Mouse (Mus musculus) left cerebral cortex, postnatal 4 days (tissue): Measurements from ENCODE around the gene Tstd2. TPM values are rescaled to one million over a fixed set of nuclear protein-coding genes. Genes with fewer than 3 reads are reported as not detected.

ENCODE experiments used
- DNase-seq: peaks from one replicate; pipeline ENCODE4 v3.0.0-alpha.2; 2022
- intact Hi-C: fragments of 180-260 bp; cut with DNase I; formaldehyde crosslinking; loops from one replicate; pipeline ENCODE4 v1.15.1; 2025
- total RNA-seq, 2 experiments: library from RNA; stranded (reverse); gene quantifications; 2 replicates each; pipeline ENCODE4 v1.2.3; 2021

Gene Tstd2
- total RNA-seq = 10 to 100 TPM; 20.0 to 22.3 TPM

- peak; percentile 92 for DNase-seq
- intact Hi-C loops = no loop called here
These were observed at the start of gene Tstd2, which contains the start of gene Ncbp1 for GRCm38 (mm10) chr4:46138287-46139222. Gene Tstd2 (minus strand): TSS chr4:46138694. Gene Ncbp1 (plus strand): TSS chr4:46138613.

- intact Hi-C loops = no loop called here
- no peak for DNase-seq
These were observed 48.0 kb upstream of the Tstd2 start for GRCm38 (mm10) chr4:46186466-46186865.

- intact Hi-C loops = no loop called here
- DNase-seq = no peak
These were observed 47.4 kb upstream of the Tstd2 start for GRCm38 (mm10) chr4:46185890-46186289.

GRCm38 (mm10) chr4:46185423-46185822 is 46.9 kb upstream of the Tstd2 start:
- intact Hi-C loops = no loop called here
- no peak for DNase-seq

GRCm38 (mm10) chr4:46182181-46182580 is 43.7 kb upstream of the Tstd2 start:
- intact Hi-C loops = no loop called here

GRCm38 (mm10) chr4:46181168-46181567 is 42.7 kb upstream of the Tstd2 start:
- intact Hi-C loops = no loop called here

More at GRCm38 (mm10) chr4:46182181-46182580, 43.7 kb upstream of the Tstd2 start:
- DNase-seq = no peak

GRCm38 (mm10) chr4:46177496-46177895 is 39.0 kb upstream of the Tstd2 start:
- no peak for DNase-seq
- intact Hi-C loops = no loop called here

More at GRCm38 (mm10) chr4:46181168-46181567, 42.7 kb upstream of the Tstd2 start:
- no peak for DNase-seq

GRCm38 (mm10) chr4:46177018-46177417 is 38.5 kb upstream of the Tstd2 start:
- intact Hi-C loops = no loop called here
- no peak for DNase-seq

GRCm38 (mm10) chr4:46176313-46176712 is 37.8 kb upstream of the Tstd2 start:
- intact Hi-C loops = no loop called here
- no peak for DNase-seq

GRCm38 (mm10) chr4:46171761-46172160 is 33.3 kb upstream of the Tstd2 start:
- intact Hi-C loops = no loop called here
- DNase-seq = no peak

- intact Hi-C loops = no loop called here
- DNase-seq = no peak
These were observed 27.3 kb upstream of the Tstd2 start for GRCm38 (mm10) chr4:46165831-46166230.

- intact Hi-C loops = no loop called here
- no peak for DNase-seq
These were observed 25.5 kb upstream of the Tstd2 start for GRCm38 (mm10) chr4:46164027-46164426.

- intact Hi-C loops = no loop called here
- DNase-seq = no peak
These were observed 13.5 kb upstream of the Tstd2 start for GRCm38 (mm10) chr4:46151903-46152544.

GRCm38 (mm10) chr4:46146881-46147280 is 8.4 kb upstream of the Tstd2 start:
- no peak for DNase-seq
- intact Hi-C loops = no loop called here

- intact Hi-C loops = no loop called here
- no peak for DNase-seq
These were observed 5.8 kb upstream of the Tstd2 start for GRCm38 (mm10) chr4:46144323-46144722.

GRCm38 (mm10) chr4:46137629-46138286 is 736 bp downstream of the Tstd2 start:
- no peak for DNase-seq
- intact Hi-C loops = no loop called here

GRCm38 (mm10) chr4:46131791-46132190 is 6.7 kb downstream of the Tstd2 start:
- no peak for DNase-seq
- intact Hi-C loops = loop anchor here (5.0 kb wide), 1 partner anchor 1114 kb away; the partner anchor contains the start of gene Polr1e

- intact Hi-C loops = loop anchor here (5.0 kb wide), 1 partner anchor 1113 kb away; the partner anchor contains the start of gene Polr1e
- DNase-seq = peak; percentile 48
These were observed 8.3 kb downstream of the Tstd2 start for GRCm38 (mm10) chr4:46130221-46130620.

- intact Hi-C loops = loop anchor here (5.0 to 10.0 kb wide), 2 partner anchors 95 to 1112 kb away; partner anchors contain the start of genes Polr1e and Tmod1
These were observed 9.0 kb downstream of the Tstd2 start for GRCm38 (mm10) chr4:46129311-46130004.

GRCm38 (mm10) chr4:46126541-46126940 is 12.0 kb downstream of the Tstd2 start:
- intact Hi-C loops = loop anchor here (10.0 kb wide), 1 partner anchor 92 kb away; the partner anchor contains the start of gene Tmod1
- peak; percentile 79 for DNase-seq

More at GRCm38 (mm10) chr4:46129311-46130004, 9.0 kb downstream of the Tstd2 start:
- no peak for DNase-seq
